8 mouse cellular contexts compared by ENCODE assay signal in genomic region chr16:8671551-8672349, GRCm38 (mm10). TPM values are rescaled to one million over a fixed set of nuclear protein-coding genes. Genes with fewer than 3 reads are reported as not detected.
A peak's percentile ranks its signal among the peaks of the same experiment; 100 is the strongest.
DNase-seq lines count a peak whose midpoint lies in the region; ATAC-seq and TF ChIP-seq lines count a peak whose summit lies in the region.

Gene Carhsp1 (minus strand): TSS chr16:8672155.

- TF ChIP-seq CTCF in cortical plate, adult 2 months (IDR thresholded peaks at IDR 0.05; ENCODE audit: extremely low read depth, insufficient read depth, low read length), result no peak

- peak; percentile 50; the same call in 1 of the 2 replicates for TF ChIP-seq POLR2A in cortical plate, adult 2 months (IDR thresholded peaks at IDR 0.05; ENCODE audit: extremely low read depth, insufficient read depth, low read length)

- ATAC-seq in activated CD4-positive, CD25-positive, alpha-beta regulatory T cell, adult 4 months, result peak; percentile 84
- peak; percentile 85 for ATAC-seq in inflammation-experienced regulatory T-cells, adult 6 months
- ATAC-seq in megakaryocyte-erythroid progenitor cell, adult 5-6 weeks (replicated peaks; ENCODE audit: low FRiP score, low TSS enrichment, poor library complexity, severe bottlenecking), result peak; percentile 71

- H3K4me1 ChIP-seq in cortical plate, adult 2 months (ENCODE audit: control insufficient read depth, insufficient read depth, low read length), result no peaks in the 10 kb centered on the region

- DNase-seq in gastrocnemius, postnatal 10 days, result peak; percentile 95
- DNase-seq in left cerebral cortex, postnatal 10 days (ENCODE audit: extremely low spot score in 1 of 2, low spot score in 2 of 2), result peak; percentile 78 to 94
- DNase-seq in right cerebral cortex, postnatal 25 days, result peak; percentile 74
- DNase-seq in urinary bladder, postnatal 4 days (ENCODE audit: low spot score in 2 of 2), result peak; percentile 93 to 94

- H3K4me3 ChIP-seq in cortical plate, adult 2 months (ENCODE audit: insufficient read depth, low read length), result peak within 1 kb of the TSS; percentile 51

- intact Hi-C loops in left cerebral cortex, postnatal 10 days (cut with DNase I), result no loop called here

- peak within 1 kb of the TSS; percentile 31; the same call in 1 of the 2 replicates for H3K27ac ChIP-seq in cortical plate, adult 2 months (ENCODE audit: insufficient read depth, low read length)

RNA-seq across cellular contexts. Expression of gene Carhsp1, which starts in this region (rescaled TPM):
- 10 to 100 TPM; 25.6 to 32.1 TPM for polyA plus RNA-seq in activated CD4-positive, CD25-positive, alpha-beta regulatory T cell, adult 4 months (2017; shearing (Covaris generic))
- 41.3 and 50.1 TPM in 2 replicates for polyA plus RNA-seq in cortical plate, adult 2 months (2012; rRNA removed)
- total RNA-seq in gastrocnemius, postnatal 10 days (2021), result 10 to 100 TPM; 22.3 to 25.9 TPM
- 10 to 100 TPM; 14.0 to 53.9 (median 14.9) TPM for polyA plus RNA-seq in inflammation-experienced regulatory T-cells, adult 6 months (2017; shearing (Covaris generic))
- total RNA-seq in left cerebral cortex, postnatal 10 days (2021), result 10 to 100 TPM; 10.7 to 12.3 TPM
- 28.8 and 32.5 TPM in 2 replicates for total RNA-seq in megakaryocyte-erythroid progenitor cell, adult 5-6 weeks (2014; fragmentation: Nextera tagmentation)
- 18.5 and 23.8 TPM in 2 replicates for total RNA-seq in megakaryocyte-erythroid progenitor cell, adult 5-6 weeks (2017)

Comparison
In these comparisons a context has a peak if more than half of its experiments do, and no peak if none do; other contexts are left out.
1. Peak in every context shown above with its lines: DNase-seq, ATAC-seq, H3K4me3 ChIP-seq and H3K27ac ChIP-seq.